Mouse (Mus musculus) limb, embryonic 10.5 days (tissue): Measurements from ENCODE around the gene Gm10491. TPM values are rescaled to one million over a fixed set of nuclear protein-coding genes. Genes with fewer than 3 reads are reported as not detected.

Experiments
- DNase-seq: peaks from one replicate; pipeline ENCODE4 v3.0.0-alpha.2; 2017; ENCODE audit warnings: low spot score
- H3K27ac ChIP-seq: fragments of 300-500 bp; sonication (generic); 2 replicates; pipeline ENCODE4 v1.5.1; 2016; ENCODE audit warnings: mild to moderate bottlenecking
- H3K27me3 ChIP-seq: fragments of 300-500 bp; sonication (generic); 2 replicates; pipeline ENCODE4 v1.6.1; 2016; ENCODE audit warnings: low read depth, mild to moderate bottlenecking; ENCODE audit not compliant: poor library complexity, severe bottlenecking
- H3K36me3 ChIP-seq: fragments of 300-500 bp; sonication (generic); 2 replicates; pipeline ENCODE4 v1.6.1; 2016; ENCODE audit warnings: mild to moderate bottlenecking, moderate library complexity
- H3K4me1 ChIP-seq: fragments of 300-500 bp; sonication (generic); 2 replicates; pipeline ENCODE4 v1.6.1; 2016
- H3K4me3 ChIP-seq: fragments of 300-500 bp; sonication (generic); 2 replicates; pipeline ENCODE4 v1.5.1; 2016; ENCODE audit warnings: mild to moderate bottlenecking, moderate library complexity
- H3K9me3 ChIP-seq: fragments of 300-500 bp; sonication (generic); replicated peaks from 2 replicates; pipeline ENCODE4 v1.6.1; 2016; ENCODE audit warnings: mild to moderate bottlenecking
- WGBS: fragments of 180-500 bp; shearing (Covaris S2); methylation state at CpG from one replicate; pipeline ENCODE4 v1.1.7; 2016; 5-methylcytosine and 5-hydroxymethylcytosine counted together
- polyA plus RNA-seq: library from polyadenylated mRNA; unstranded; fragments of >200 nt; fragmentation: Nextera tagmentation; extraction: Ambion mirVana; gene quantifications from 2 replicates; pipeline ENCODE4 v1.2.1, GENCODE M21; 2016

Gm10491 gene
- polyA plus RNA-seq, 1 experiment from 2014 or later = not detected

DNA sequence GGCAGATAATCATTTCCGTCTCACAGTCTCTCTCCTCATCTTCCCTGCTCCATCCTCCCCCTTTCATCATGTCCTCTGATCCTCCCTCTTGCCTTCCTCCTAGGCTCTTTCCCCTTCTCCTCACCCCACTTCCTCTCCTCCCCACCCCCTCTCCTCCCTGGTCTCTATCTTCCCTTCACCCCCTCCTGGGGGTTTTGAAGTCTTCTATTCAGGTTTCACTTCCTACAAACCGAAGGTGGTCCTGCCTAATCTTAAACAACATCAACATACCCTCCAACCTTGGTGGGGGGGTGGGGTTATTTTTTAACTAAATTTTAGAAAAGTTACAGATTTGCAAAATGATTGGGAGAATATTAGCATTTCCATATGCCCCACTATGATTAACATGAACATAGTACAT, 39.1 kb downstream of the Gm10491 start:
- WGBS = 52% methylated on average over 2 of the region's 2 CpGs
- Histone ChIP-seq H3K4me3 (no peak overlapping the region), H3K9me3 (no peaks in the 10 kb centered on the region), H3K4me1 (no peaks in the 10 kb centered on the region), H3K36me3 (peaks cover 39% of the 10 kb centered on the region), H3K27ac (no peak overlapping the region), H3K27me3 (no peaks in the 10 kb centered on the region)
- DNase-seq = no peak

DNA sequence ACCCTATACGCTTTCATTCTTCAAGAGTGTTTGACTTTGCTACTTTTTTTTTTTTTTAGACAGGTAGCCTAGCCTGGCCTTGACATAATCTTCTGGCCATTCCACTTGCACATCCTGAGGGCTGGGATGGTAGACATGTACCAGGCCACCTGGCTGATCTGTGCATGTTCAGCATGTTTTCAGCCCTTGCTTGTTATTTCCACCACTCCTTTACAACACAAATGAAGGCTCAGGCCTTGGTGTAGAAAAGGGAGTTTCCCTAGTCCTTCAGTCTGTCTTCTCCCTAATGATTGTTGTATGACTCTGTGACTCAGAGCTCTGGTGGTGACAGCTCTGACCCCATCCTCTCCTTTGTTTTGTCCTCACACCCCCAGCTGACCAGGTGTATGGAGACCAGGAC, 40.5 kb downstream of the Gm10491 start:
- Histone ChIP-seq H3K36me3 (peaks cover 25% of the 10 kb centered on the region), H3K27me3 (no peaks in the 10 kb centered on the region), H3K4me1 (no peaks in the 10 kb centered on the region), H3K9me3 (no peaks in the 10 kb centered on the region), H3K4me3 (no peak overlapping the region), H3K27ac (no peak overlapping the region)
- WGBS = 93% methylated on average over 1 of the region's 1 CpGs
- DNase-seq = no peak

DNA sequence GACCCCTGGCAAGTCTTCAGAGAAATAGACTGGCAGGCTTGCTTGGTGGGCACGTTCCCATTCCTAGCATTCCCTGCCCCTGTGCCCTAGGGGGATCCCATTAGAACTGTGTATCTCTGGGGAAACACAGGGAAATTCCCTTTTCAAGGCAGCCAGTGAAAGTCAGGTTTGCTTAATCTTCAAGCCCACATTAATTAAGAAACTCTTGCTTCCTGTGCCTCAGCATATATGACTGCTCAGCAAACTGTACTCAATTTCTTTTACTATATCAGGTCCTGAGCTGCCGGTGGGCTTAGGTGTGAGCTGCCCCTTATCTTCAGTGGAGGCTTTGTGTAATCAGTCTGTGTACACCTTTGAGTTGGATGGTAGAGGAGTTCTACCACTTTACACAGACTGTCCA, 41.8 kb downstream of the Gm10491 start:
- 69% methylated on average over 2 of the region's 2 CpGs for WGBS
- Histone ChIP-seq H3K36me3 (peaks cover 16% of the 10 kb centered on the region), H3K27ac (no peak overlapping the region), H3K4me1 (no peaks in the 10 kb centered on the region), H3K4me3 (no peak overlapping the region), H3K9me3 (no peaks in the 10 kb centered on the region), H3K27me3 (no peaks in the 10 kb centered on the region)
- no peak for DNase-seq

DNA sequence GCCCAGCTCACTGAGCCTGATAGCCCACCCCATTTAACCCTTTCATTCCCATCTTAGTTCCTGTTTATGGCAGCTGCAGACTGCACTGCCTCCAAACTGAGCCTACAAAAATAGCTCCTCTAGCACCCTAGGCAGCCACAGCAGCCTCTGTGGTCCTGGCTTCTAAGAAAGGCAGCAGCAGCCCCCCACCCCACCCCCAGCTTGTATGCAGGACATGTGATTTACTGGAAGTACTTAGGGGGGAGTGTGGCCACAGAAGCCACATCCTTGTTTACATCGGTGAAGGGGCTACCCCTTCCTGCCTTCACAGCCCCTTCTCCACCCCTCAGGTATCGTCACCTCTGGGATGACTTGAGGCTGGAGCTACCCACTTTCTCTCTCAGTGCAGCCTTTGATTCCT, 42.3 kb downstream of the Gm10491 start:
- Histone ChIP-seq H3K4me1 (no peaks in the 10 kb centered on the region), H3K27me3 (no peaks in the 10 kb centered on the region), H3K36me3 (peaks cover 18% of the 10 kb centered on the region), H3K9me3 (no peaks in the 10 kb centered on the region), H3K4me3 (no peak overlapping the region), H3K27ac (no peak overlapping the region)
- DNase-seq = no peak
- WGBS = 78% methylated on average over 2 of the region's 2 CpGs

DNA sequence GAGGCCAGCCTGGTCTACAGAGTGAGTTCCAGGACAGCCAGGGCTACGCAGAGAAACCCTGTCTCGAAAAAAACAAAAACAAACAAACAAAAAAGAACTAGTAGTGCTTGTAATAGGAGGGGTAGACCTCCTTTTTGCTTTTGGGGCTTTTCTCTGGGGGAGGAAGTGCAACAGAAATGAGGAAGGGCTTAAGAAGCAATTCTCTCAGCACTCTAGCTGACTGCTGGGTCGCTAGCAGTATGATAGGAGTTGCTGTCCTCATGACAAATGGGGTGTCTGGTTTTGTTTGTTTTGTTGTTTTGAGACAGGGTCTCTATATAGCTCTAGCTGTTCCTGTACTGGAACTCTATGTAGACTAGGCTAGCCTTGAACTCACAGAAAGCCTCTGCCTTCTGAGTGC, 43.1 kb downstream of the Gm10491 start:
- no peaks in the 10 kb centered on the region for H3K9me3 ChIP-seq
- no peaks in the 10 kb centered on the region for H3K27me3 ChIP-seq
- H3K36me3 ChIP-seq = peaks cover 24% of the 10 kb centered on the region
- 85% methylated on average over 3 of the region's 3 CpGs for WGBS
- H3K27ac ChIP-seq = no peak overlapping the region
- H3K4me3 ChIP-seq = no peak overlapping the region
- no peaks in the 10 kb centered on the region for H3K4me1 ChIP-seq
- no peak for DNase-seq

- Histone ChIP-seq H3K27me3 (no peaks in the 10 kb centered on the region), H3K27ac (no peak overlapping the region), H3K36me3 (peaks cover 29% of the 10 kb centered on the region), H3K4me1 (no peaks in the 10 kb centered on the region), H3K9me3 (no peaks in the 10 kb centered on the region), H3K4me3 (no peak overlapping the region)
- DNase-seq = no peak
- WGBS = 88% methylated on average over 1 of the region's 1 CpGs
These were observed 44.5 kb downstream of the Gm10491 start for GRCm38 (mm10) chrX:7863181-7863580.

DNA sequence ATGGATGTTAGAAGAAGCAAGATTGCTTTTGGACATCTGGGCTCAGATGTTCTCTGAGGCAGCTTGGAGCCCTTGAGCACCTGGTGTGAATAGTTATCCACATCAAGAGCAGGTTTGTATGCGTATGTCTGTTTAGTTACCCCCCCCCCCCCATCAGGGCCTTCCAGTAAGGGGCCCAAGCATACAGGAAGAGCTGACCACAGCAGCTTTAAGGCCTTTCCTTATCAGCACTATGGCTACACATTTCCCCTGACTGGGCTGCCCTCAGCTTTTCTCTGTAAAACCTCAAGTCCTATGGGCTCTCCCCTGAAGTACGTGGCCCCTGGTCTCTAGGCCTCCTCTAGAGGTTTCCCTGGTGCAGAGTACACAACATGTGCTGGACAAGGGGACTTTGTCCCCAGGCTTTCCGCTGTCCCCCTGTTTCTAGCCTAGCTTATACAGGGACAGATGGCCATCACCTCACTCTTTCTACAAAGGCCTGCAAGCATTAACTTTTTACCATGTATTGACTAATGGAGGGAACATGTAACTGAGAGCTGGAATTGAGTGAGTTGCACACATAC, 48.4 kb downstream of the Gm10491 start:
- WGBS = 90% methylated on average over 3 of the region's 3 CpGs
- H3K36me3 ChIP-seq = peaks cover 32% of the 10 kb centered on the region
- no peaks in the 10 kb centered on the region for H3K9me3 ChIP-seq
- no peaks in the 10 kb centered on the region for H3K27me3 ChIP-seq
- H3K27ac ChIP-seq = no peak overlapping the region
- H3K4me1 ChIP-seq = no peaks in the 10 kb centered on the region
- DNase-seq = no peak
- no peak overlapping the region for H3K4me3 ChIP-seq

Other genes starting within 250 kb of the Gm10491 start
- 72.6 and 77.7 TPM in 2 replicates for gene Plp2, start 236.4 kb downstream of the Gm10491 start, polyA plus RNA-seq
- 0.08 and 0.13 TPM in 2 replicates for gene Magix, start 226.6 kb downstream of the Gm10491 start, polyA plus RNA-seq
- 40.5 and 48.2 TPM in 2 replicates for gene Gpkow, start 210.7 kb downstream of the Gm10491 start, polyA plus RNA-seq
- gene Wdr45, start 193.5 kb downstream of the Gm10491 start, polyA plus RNA-seq = 18.1 and 20.8 TPM in 2 replicates
- not detected in 2 replicates for gene Gm45208, start 185.6 kb downstream of the Gm10491 start, polyA plus RNA-seq
- gene Praf2, start 179.4 kb downstream of the Gm10491 start, polyA plus RNA-seq = 74.0 and 79.0 TPM in 2 replicates
- gene Ccdc120, start 156.9 kb downstream of the Gm10491 start, polyA plus RNA-seq = 21.8 and 21.9 TPM in 2 replicates
- gene Tfe3, start 145.3 kb downstream of the Gm10491 start, polyA plus RNA-seq = 26.0 and 26.8 TPM in 2 replicates
- 29.5 and 36.3 TPM in 2 replicates for gene Gripap1, start 118.1 kb downstream of the Gm10491 start, polyA plus RNA-seq
- 0.85 and 1.2 TPM in 2 replicates for gene Kcnd1, start 85.5 kb downstream of the Gm10491 start, polyA plus RNA-seq
- 41.4 and 47.5 TPM in 2 replicates for gene Otud5, start 66.5 kb downstream of the Gm10491 start, polyA plus RNA-seq
- 6.2 TPM in 2 replicates for gene Pim2, start 29.6 kb downstream of the Gm10491 start, polyA plus RNA-seq
- 23.3 and 24.0 TPM in 2 replicates for gene Slc35a2, start 23.8 kb downstream of the Gm10491 start, polyA plus RNA-seq
- gene Pqbp1, start 8.6 kb downstream of the Gm10491 start, polyA plus RNA-seq = 131 and 140 TPM in 2 replicates
- gene Timm17b, start 8.5 kb downstream of the Gm10491 start, polyA plus RNA-seq = 167 and 187 TPM in 2 replicates
- gene Gm10490, start 1.7 kb upstream of the Gm10491 start, polyA plus RNA-seq = not detected in 2 replicates
- gene Pcsk1n, start 12.0 kb upstream of the Gm10491 start, polyA plus RNA-seq = 0.06 and 0.13 TPM in 2 replicates
- not detected in 2 replicates for gene Eras, start 20.8 kb upstream of the Gm10491 start, polyA plus RNA-seq
- 39.6 and 52.8 TPM in 2 replicates for gene Hdac6, start 40.1 kb upstream of the Gm10491 start, polyA plus RNA-seq
- gene Gata1, start 70.2 kb upstream of the Gm10491 start, polyA plus RNA-seq = 4.1 and 6.3 TPM in 2 replicates
- gene Glod5, start 110.7 kb upstream of the Gm10491 start, polyA plus RNA-seq = not detected in 2 replicates
- 106 and 111 TPM in 2 replicates for gene Suv39h1, start 166.9 kb upstream of the Gm10491 start, polyA plus RNA-seq
- 0.14 and 0.18 TPM in 2 replicates for gene Was, start 182.7 kb upstream of the Gm10491 start, polyA plus RNA-seq
- gene Wdr13, start 225.1 kb upstream of the Gm10491 start, polyA plus RNA-seq = 13.9 and 18.7 TPM in 2 replicates
- gene Rbm3, start 238.0 kb upstream of the Gm10491 start, polyA plus RNA-seq = 505 and 510 TPM in 2 replicates